Comparison of ENCODE assay signal across 24 mouse cellular contexts in the genomic region with DNA sequence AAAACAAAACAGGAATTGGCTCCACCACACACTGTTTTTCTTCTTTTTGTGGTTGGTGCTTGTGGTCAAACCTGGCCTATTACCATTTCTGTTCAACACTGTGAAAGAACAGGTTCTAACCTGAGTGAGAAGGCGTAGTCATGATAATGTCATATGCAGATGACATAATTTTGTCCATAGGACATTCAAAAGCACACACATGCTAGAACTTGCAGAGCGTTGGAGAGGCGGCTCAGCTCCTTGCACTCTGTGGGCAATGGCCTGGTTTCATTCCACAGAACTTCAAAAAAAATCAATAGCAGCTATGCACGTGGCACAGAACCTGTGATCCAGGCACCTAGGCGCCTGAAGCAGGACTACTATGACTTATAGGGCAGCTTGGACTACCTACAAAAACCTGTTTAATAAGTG. TPM values are rescaled to one million over a fixed set of nuclear protein-coding genes. Genes with fewer than 3 reads are reported as not detected.
A peak's percentile ranks its signal among the peaks of the same experiment; 100 is the strongest.
DNase-seq lines count a peak whose midpoint lies in the region; ATAC-seq lines count a peak whose summit lies in the region.
"Had no signal": no experiment of that assay in that cellular context is flagged by ENCODE, and none has a peak within 500 bp of the region (broad histone marks: within the 10 kb centered on the region; RNA-seq: fewer than 3 reads in every experiment).

No protein-coding gene starts in this region.

- DNase-seq in embryonic facial prominence, embryonic 14.5 days (ENCODE audit: low spot score): peak; percentile 16
- no peak for DNase-seq in embryonic facial prominence, embryonic 10.5 days (ENCODE audit: low spot score)
- DNase-seq in 416B (ENCODE audit: low read depth): peak; percentile 15
- peak; percentile 41 to 65 for DNase-seq in natural killer cell, adult 2 months (ENCODE audit: low spot score in 2 of 2)
- DNase-seq in spleen, postnatal 14 days (ENCODE audit: low spot score in 2 of 2): no peak
- no peak for DNase-seq in kidney, adult 18-20 months
- no peak for DNase-seq in kidney, postnatal 4 days
- DNase-seq: adrenal gland, postnatal 10 days; cerebellum, adult 9-11 months; gastrocnemius, adult 2 months; heart, postnatal 10 days; liver; lung, adult 2 months; right cerebral cortex, postnatal 4 days; thymus, adult 18-20 months had no signal

- H3K4me2 ChIP-seq in embryonic facial prominence, embryonic 14.5 days (ENCODE audit: low read depth, low read length): no peak overlapping the region
- no peak overlapping the region for H3K4me2 ChIP-seq in embryonic facial prominence, embryonic 15.5 days (replicated peaks)
- H3K4me2 ChIP-seq: embryonic facial prominence, embryonic 13.5 days; heart, embryonic 11.5 days; hindbrain, embryonic 12.5 days; intestine, embryonic 15.5 days; kidney, embryonic 15.5 days; midbrain, embryonic 15.5 days had no signal

- 77% methylated on average over 5 of the region's 5 CpGs for WGBS in embryonic facial prominence, embryonic 14.5 days
- WGBS in embryonic facial prominence, embryonic 10.5 days: 83% methylated on average over 5 of the region's 5 CpGs
- 68% methylated on average over 5 of the region's 5 CpGs for WGBS in embryonic facial prominence, embryonic 15.5 days

- no peaks in the 10 kb centered on the region for H3K36me3 ChIP-seq in embryonic facial prominence, embryonic 14.5 days (ENCODE audit: control insufficient read depth, insufficient read depth, low read length)
- H3K36me3 ChIP-seq in embryonic facial prominence, embryonic 10.5 days (replicated peaks): no peaks in the 10 kb centered on the region
- H3K36me3 ChIP-seq in embryonic facial prominence, embryonic 15.5 days: no peaks in the 10 kb centered on the region
- H3K36me3 ChIP-seq: embryonic facial prominence, embryonic 13.5 days; hindbrain, embryonic 12.5 days; intestine, embryonic 15.5 days; kidney, embryonic 15.5 days; midbrain, embryonic 15.5 days had no signal

- H3K9ac ChIP-seq in embryonic facial prominence, embryonic 14.5 days (ENCODE audit: low read depth, low read length): no peak overlapping the region
- H3K9ac ChIP-seq in embryonic facial prominence, embryonic 15.5 days: no peak overlapping the region
- H3K9ac ChIP-seq: embryonic facial prominence, embryonic 13.5 days; hindbrain, embryonic 12.5 days; intestine, embryonic 15.5 days; kidney, embryonic 15.5 days; midbrain, embryonic 15.5 days had no signal

- ATAC-seq in embryonic facial prominence, embryonic 14.5 days (ENCODE audit: low read depth): no peak
- no peak for ATAC-seq in embryonic facial prominence, embryonic 15.5 days (ENCODE audit: insufficient number of reproducible peaks, low FRiP score, low TSS enrichment, low read depth)
- ATAC-seq: intestine, embryonic 15.5 days; midbrain, embryonic 15.5 days had no signal

- H3K27ac ChIP-seq in embryonic facial prominence, embryonic 14.5 days (replicated peaks; ENCODE audit: low read depth, low read length): no peak overlapping the region
- no peak overlapping the region for H3K27ac ChIP-seq in embryonic facial prominence, embryonic 10.5 days (replicated peaks)
- 0 out of 2 replicates have a peak overlapping the region, but pooled peaks have one; percentile 8 for H3K27ac ChIP-seq in embryonic facial prominence, embryonic 15.5 days (replicated peaks)
- H3K27ac ChIP-seq: embryonic facial prominence, embryonic 13.5 days; gastrocnemius, adult 2 months; hindbrain, embryonic 12.5 days; intestine, embryonic 15.5 days; kidney, embryonic 15.5 days; layer of hippocampus, adult 2 months; midbrain, embryonic 15.5 days had no signal

- H3K4me3 ChIP-seq in embryonic facial prominence, embryonic 14.5 days (ENCODE audit: low read depth, low read length): no peak overlapping the region
- H3K4me3 ChIP-seq in embryonic facial prominence, embryonic 10.5 days: no peak overlapping the region
- H3K4me3 ChIP-seq in embryonic facial prominence, embryonic 15.5 days (replicated peaks): no peak overlapping the region
- H3K4me3 ChIP-seq: embryonic facial prominence, embryonic 13.5 days; gastrocnemius, adult 2 months; hindbrain, embryonic 12.5 days; intestine, embryonic 15.5 days; kidney, embryonic 15.5 days; layer of hippocampus, adult 2 months; midbrain, embryonic 15.5 days; myocyte had no signal

- no peaks in the 10 kb centered on the region for H3K4me1 ChIP-seq in embryonic facial prominence, embryonic 14.5 days (ENCODE audit: control insufficient read depth, insufficient read depth, low read length)
- no peaks in the 10 kb centered on the region for H3K4me1 ChIP-seq in embryonic facial prominence, embryonic 10.5 days
- H3K4me1 ChIP-seq in embryonic facial prominence, embryonic 15.5 days: no peaks in the 10 kb centered on the region
- H3K4me1 ChIP-seq: embryonic facial prominence, embryonic 13.5 days; hindbrain, embryonic 12.5 days; intestine, embryonic 15.5 days; kidney, embryonic 15.5 days; midbrain, embryonic 15.5 days had no signal

- no peaks in the 10 kb centered on the region for H3K27me3 ChIP-seq in embryonic facial prominence, embryonic 14.5 days (replicated peaks; ENCODE audit: control insufficient read depth, insufficient read depth, low read length)
- no peaks in the 10 kb centered on the region for H3K27me3 ChIP-seq in embryonic facial prominence, embryonic 10.5 days (replicated peaks; ENCODE audit: low read depth, poor library complexity, severe bottlenecking)
- no peaks in the 10 kb centered on the region for H3K27me3 ChIP-seq in embryonic facial prominence, embryonic 15.5 days
- H3K27me3 ChIP-seq: embryonic facial prominence, embryonic 13.5 days; hindbrain, embryonic 12.5 days; intestine, embryonic 15.5 days; kidney, embryonic 15.5 days; midbrain, embryonic 15.5 days had no signal

- no peaks in the 10 kb centered on the region for H3K9me3 ChIP-seq in embryonic facial prominence, embryonic 14.5 days (ENCODE audit: control insufficient read depth, low read length)
- H3K9me3 ChIP-seq in embryonic facial prominence, embryonic 10.5 days: no peaks in the 10 kb centered on the region
- no peaks in the 10 kb centered on the region for H3K9me3 ChIP-seq in embryonic facial prominence, embryonic 15.5 days (replicated peaks)
- H3K9me3 ChIP-seq: embryonic facial prominence, embryonic 13.5 days; hindbrain, embryonic 12.5 days; intestine, embryonic 15.5 days; kidney, embryonic 15.5 days; midbrain, embryonic 15.5 days had no signal

RNA-seq across cellular contexts. Expression of a gene that starts 26.7 kb away (rescaled TPM):
- 136 and 159 TPM in 2 replicates for polyA plus RNA-seq in embryonic facial prominence, embryonic 14.5 days (2014; fragmentation: Nextera tagmentation; extraction: Ambion mirVana)
- polyA plus RNA-seq in embryonic facial prominence, embryonic 10.5 days (2016; fragmentation: Nextera tagmentation; extraction: Ambion mirVana): 119 and 122 TPM in 2 replicates
- polyA plus RNA-seq in embryonic facial prominence, embryonic 15.5 days (2015; fragmentation: Nextera tagmentation; extraction: Ambion mirVana): 104 TPM in 2 replicates

RNA-seq across cellular contexts. Expression of a gene that starts 48.9 kb away (rescaled TPM):
- polyA plus RNA-seq in embryonic facial prominence, embryonic 14.5 days (2014; fragmentation: Nextera tagmentation; extraction: Ambion mirVana): 2.9 and 3.5 TPM in 2 replicates
- 2.7 and 3.6 TPM in 2 replicates for polyA plus RNA-seq in embryonic facial prominence, embryonic 10.5 days (2016; fragmentation: Nextera tagmentation; extraction: Ambion mirVana)
- polyA plus RNA-seq in embryonic facial prominence, embryonic 15.5 days (2015; fragmentation: Nextera tagmentation; extraction: Ambion mirVana): 9.0 and 11.6 TPM in 2 replicates

RNA-seq across cellular contexts. Expression of a gene that starts 52.8 kb away (rescaled TPM):
- polyA plus RNA-seq in embryonic facial prominence, embryonic 14.5 days (2014; fragmentation: Nextera tagmentation; extraction: Ambion mirVana): 18.8 and 22.4 TPM in 2 replicates
- 9.9 TPM in 2 replicates for polyA plus RNA-seq in embryonic facial prominence, embryonic 10.5 days (2016; fragmentation: Nextera tagmentation; extraction: Ambion mirVana)
- 25.2 and 25.7 TPM in 2 replicates for polyA plus RNA-seq in embryonic facial prominence, embryonic 15.5 days (2015; fragmentation: Nextera tagmentation; extraction: Ambion mirVana)

Comparison
In these comparisons a context has a peak if more than half of its experiments do, and no peak if none do; other contexts are left out.
1. DNase-seq: peak in embryonic facial prominence, embryonic 14.5 days (single experiment), 416B (single experiment) and natural killer cell, adult 2 months (2 of 2); none in embryonic facial prominence, embryonic 10.5 days (single experiment), spleen, postnatal 14 days (0 of 2), kidney, adult 18-20 months (single experiment) and kidney, postnatal 4 days (0 of 2).